Mouse (Mus musculus) layer of hippocampus, adult 2 months (tissue): ENCODE data around the gene Relb. TPM values are rescaled to one million over a fixed set of nuclear protein-coding genes. Genes with fewer than 3 reads are reported as not detected.
"Not testable (repeated sequence)": the region's sequence is repeated elsewhere in the genome, so short reads cannot be mapped to it uniquely, and the experiment has no call there.

Experiments used
- DNase-seq, 2 experiments: peaks; one replicate each; pipeline ENCODE4 v3.0.0; 2022; ENCODE audit warnings: low spot score in 2 of 2
- H3K27ac ChIP-seq: fragments of 200-600 bp; 2 replicates; pipeline ENCODE4 v1.8.1; 2022
- H3K4me3 ChIP-seq: fragments of 200-600 bp; 2 replicates; pipeline ENCODE4 v1.8.1; 2022; ENCODE audit warnings: mild to moderate bottlenecking
- CTCF ChIP-seq: fragments of 200-600 bp; conservative IDR thresholded peaks from 2 replicates; pipeline ENCODE4 v1.8.1; 2022; ENCODE audit warnings: antibody characterized with exemption, mild to moderate bottlenecking, moderate library complexity
- total RNA-seq, 2 experiments: library from RNA; stranded (reverse); gene quantifications; 2 replicates each; pipeline ENCODE4 v1.2.3; 2021

Relb gene
- total RNA-seq, 2 experiments from 2014 or later, result 9.8 to 11.3 TPM

- no peak for TF ChIP-seq CTCF
- no peak overlapping the region for H3K27ac ChIP-seq
- no peak for DNase-seq
Measured at GRCm38 (mm10) chr7:19623433-19623832, 5.8 kb downstream of the Relb start.

GRCm38 (mm10) chr7:19622241-19622640, 7.0 kb downstream of the Relb start:
- Histone ChIP-seq H3K4me3 (no peak overlapping the region), H3K27ac (no peak overlapping the region)
- DNase-seq, result no peak
- no peak for TF ChIP-seq CTCF

More at GRCm38 (mm10) chr7:19623433-19623832, 5.8 kb downstream of the Relb start:
- no peak overlapping the region for H3K4me3 ChIP-seq

- peak; percentile 63 to 87 for DNase-seq
Measured at GRCm38 (mm10) chr7:19620811-19621210, 8.4 kb downstream of the Relb start.

GRCm38 (mm10) chr7:19619004-19619801, 10.0 kb downstream of the Relb start:
- Histone ChIP-seq H3K27ac (peak overlapping the region; percentile 77), H3K4me3 (peak overlapping the region; percentile 29; the same call in 1 of the 2 replicates)
- peak; percentile 90 for TF ChIP-seq CTCF
- peak; percentile 58 to 75 for DNase-seq

More at GRCm38 (mm10) chr7:19620811-19621210, 8.4 kb downstream of the Relb start:
- Histone ChIP-seq H3K27ac (peak overlapping the region; percentile 77), H3K4me3 (no peak overlapping the region)
- no peak for TF ChIP-seq CTCF

GRCm38 (mm10) chr7:19615036-19615577, 14.1 kb downstream of the Relb start:
- no peak for TF ChIP-seq CTCF
- H3K4me3 ChIP-seq, result no peak overlapping the region
- DNase-seq, result no peak
- no peak overlapping the region for H3K27ac ChIP-seq

- TF ChIP-seq CTCF, result peak; percentile 54
- H3K27ac ChIP-seq, result no peak overlapping the region
- no peak for DNase-seq
- no peak overlapping the region for H3K4me3 ChIP-seq
Measured at GRCm38 (mm10) chr7:19610969-19611368, 18.3 kb downstream of the Relb start.

GRCm38 (mm10) chr7:19609641-19610332, 19.5 kb downstream of the Relb start:
- no peak for TF ChIP-seq CTCF
- H3K4me3 ChIP-seq, result no peak overlapping the region
- no peak for DNase-seq
- no peak overlapping the region for H3K27ac ChIP-seq

- no peak for TF ChIP-seq CTCF
- DNase-seq, result no peak
- Histone ChIP-seq H3K4me3 (no peak overlapping the region), H3K27ac (no peak overlapping the region)
Measured at GRCm38 (mm10) chr7:19607291-19607690, 21.9 kb downstream of the Relb start.

GRCm38 (mm10) chr7:19604606-19605214, 24.5 kb downstream of the Relb start:
- H3K4me3 ChIP-seq, result peak overlapping the region; percentile 97
- not testable (repeated sequence) for DNase-seq
- peak overlapping the region; percentile 90 for H3K27ac ChIP-seq

GRCm38 (mm10) chr7:19603849-19604605, 25.2 kb downstream of the Relb start, which contains the start of gene Clasrp:
Clasrp (minus strand) TSS chr7:19604486.
- Histone ChIP-seq H3K27ac (peak within 1 kb of the TSS; percentile 90), H3K4me3 (peak within 1 kb of the TSS; percentile 97)
- TF ChIP-seq CTCF, result no peak
- peak; percentile 94 to 95 for DNase-seq

GRCm38 (mm10) chr7:19603055-19603454, 26.2 kb downstream of the Relb start:
- no peak for TF ChIP-seq CTCF
- H3K4me3 ChIP-seq, result peak overlapping the region; percentile 97
- DNase-seq, result no peak
- peak overlapping the region; percentile 90 for H3K27ac ChIP-seq

- no peak for TF ChIP-seq CTCF
- peak overlapping the region; percentile 90 for H3K27ac ChIP-seq
- peak; percentile 42 to 45 for DNase-seq
- H3K4me3 ChIP-seq, result no peak overlapping the region; the same call in 1 of the 2 replicates
Measured at GRCm38 (mm10) chr7:19600562-19600961, 28.7 kb downstream of the Relb start.
